Mouse (Mus musculus) myocyte (in vitro differentiated cells): ENCODE measurements around the gene Adap1. TPM values are rescaled to one million over a fixed set of nuclear protein-coding genes. Genes with fewer than 3 reads are reported as not detected.

Source experiments
- H3K27me3 ChIP-seq: one replicate; pipeline ENCODE4 v1.6.1; 2011; ENCODE audit not compliant: control insufficient read depth, insufficient read depth, insufficient read length
- H3K36me3 ChIP-seq: one replicate; pipeline ENCODE4 v1.6.1; 2011; ENCODE audit not compliant: control insufficient read depth, insufficient read depth
- H3K4me2 ChIP-seq: one replicate; pipeline ENCODE4 v1.6.1; 2011; ENCODE audit warnings: low read depth, control low read depth
- H3K4me3 ChIP-seq: one replicate; pipeline ENCODE4 v1.5.1; 2011; ENCODE audit warnings: mild to moderate bottlenecking, control low read depth, moderate library complexity
- H3K79me2 ChIP-seq: one replicate; pipeline ENCODE4 v1.6.1; 2011; ENCODE audit not compliant: control insufficient read depth, insufficient read depth
- H3ac ChIP-seq: one replicate; pipeline ENCODE4 v1.6.1; 2011; ENCODE audit not compliant: control insufficient read depth, insufficient read length
- CEBPB ChIP-seq: IDR thresholded peaks from 2 replicates; pipeline ENCODE4 v1.6.1; 2011; ENCODE audit warnings: mild to moderate bottlenecking, moderate library complexity; ENCODE audit not compliant: poor library complexity, insufficient read depth, severe bottlenecking
- E2F4 ChIP-seq: IDR thresholded peaks from one replicate; pipeline ENCODE4 v1.6.1; 2011; ENCODE audit warnings: mild to moderate bottlenecking, control low read depth, moderate library complexity; ENCODE audit not compliant: insufficient read depth
- MAX ChIP-seq: IDR thresholded peaks from one replicate; pipeline ENCODE4 v1.6.1; 2011; ENCODE audit warnings: low read depth, mild to moderate bottlenecking, control low read depth
- MYOD1 ChIP-seq, 3 experiments: IDR thresholded peaks; one replicate each; pipeline ENCODE4 v1.6.1; 2011; ENCODE audit warnings: control low read depth in 2 of 3, low read depth in 2 of 3, mild to moderate bottlenecking in 2 of 3, moderate library complexity in 1 of 3; ENCODE audit not compliant: insufficient read length in 2 of 3, control insufficient read depth in 1 of 3
- MYOG ChIP-seq, 3 experiments: IDR thresholded peaks; one replicate each; pipeline ENCODE4 v1.6.1; 2011; ENCODE audit warnings: control low read depth in 2 of 3, low read depth in 2 of 3, mild to moderate bottlenecking in 2 of 3; ENCODE audit not compliant: insufficient read length in 2 of 3, control insufficient read depth in 1 of 3, insufficient read depth in 1 of 3
- POLR2A ChIP-seq: IDR thresholded peaks from one replicate; pipeline ENCODE4 v1.6.1; 2011; ENCODE audit warnings: low read depth, mild to moderate bottlenecking, control low read depth, moderate library complexity; ENCODE audit not compliant: insufficient read length
- POLR2AphosphoS2 ChIP-seq: IDR thresholded peaks from one replicate; pipeline ENCODE4 v1.6.1; 2011; ENCODE audit warnings: low read depth, control low read depth; ENCODE audit not compliant: insufficient read length
- REST ChIP-seq: IDR thresholded peaks from one replicate; pipeline ENCODE4 v1.6.1; 2011; ENCODE audit warnings: mild to moderate bottlenecking, control low read depth, moderate library complexity; ENCODE audit not compliant: insufficient read depth, insufficient read length
- SRF ChIP-seq: IDR thresholded peaks from one replicate; pipeline ENCODE4 v1.6.1; 2011; ENCODE audit warnings: low read depth; ENCODE audit not compliant: control insufficient read depth, insufficient read length
- TCF12 ChIP-seq: IDR thresholded peaks from one replicate; pipeline ENCODE4 v1.6.1; 2011; ENCODE audit warnings: mild to moderate bottlenecking, control low read depth; ENCODE audit not compliant: poor library complexity, insufficient read depth, severe bottlenecking
- TCF3 ChIP-seq: IDR thresholded peaks from one replicate; pipeline ENCODE4 v1.6.1; 2011; ENCODE audit warnings: low read depth, control low read depth; ENCODE audit not compliant: insufficient read length
- USF1 ChIP-seq: IDR thresholded peaks from one replicate; pipeline ENCODE4 v1.6.1; 2011; ENCODE audit warnings: low read depth, mild to moderate bottlenecking, control low read depth, moderate library complexity
- polyA plus RNA-seq: library from polyadenylated mRNA; unstranded; fragments of >200 nt; fragmentation: generic; extraction: Trizol; gene quantifications from one replicate; pipeline ENCODE4 v1.2.1, GENCODE M21; 2012; ENCODE audit warnings: missing spikeins

The Adap1 gene
- polyA plus RNA-seq, 1 experiment, result 0.04 TPM

DNA sequence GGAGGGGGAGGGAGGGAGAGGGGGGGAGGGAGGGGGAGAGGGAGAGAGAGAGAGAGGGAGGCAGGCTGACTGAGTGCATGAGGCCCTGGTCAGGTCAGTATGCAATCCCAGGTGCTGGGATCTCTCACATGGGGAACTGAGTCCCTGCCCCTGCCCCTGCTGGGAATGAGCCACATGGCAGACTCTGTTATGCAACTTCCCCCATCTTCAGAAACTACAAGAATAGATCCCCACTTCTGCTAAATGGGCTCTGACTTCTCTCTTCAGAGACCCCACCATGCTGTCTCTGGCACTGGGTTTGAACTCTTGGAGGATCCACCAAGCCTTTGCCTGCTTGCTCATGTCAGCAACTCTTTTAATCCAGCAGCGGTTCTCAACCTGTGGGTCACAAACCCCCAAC lies 40.4 kb upstream of the Adap1 start:
- no peak for TF ChIP-seq POLR2A
- no peak for TF ChIP-seq SRF
- TF ChIP-seq REST, result no peak

GRCm38 (mm10) chr5:139364911-139365571 lies 39.6 kb upstream of the Adap1 start:
- TF ChIP-seq SRF, result no peak
- no peak for TF ChIP-seq USF1
- no peak for TF ChIP-seq CEBPB
- no peak for TF ChIP-seq MYOG (IDR thresholded peaks at IDR 0.05; ENCODE audit: control insufficient read depth in 1 of 3, insufficient read depth in 1 of 3, insufficient read length in 2 of 3, low read depth in 2 of 3)
- TF ChIP-seq TCF3, result no peak
- TF ChIP-seq REST, result no peak
- no peak for TF ChIP-seq TCF12
- TF ChIP-seq POLR2AphosphoS2, result no peak
- TF ChIP-seq MAX, result no peak
- no peak for TF ChIP-seq POLR2A
- TF ChIP-seq MYOD1 (IDR thresholded peaks at IDR 0.05; ENCODE audit: control insufficient read depth in 1 of 3, insufficient read length in 2 of 3, low read depth in 2 of 3), result no peak
- TF ChIP-seq E2F4, result no peak
- peak overlapping the region; percentile 19 for H3K4me2 ChIP-seq
- no peaks in the 10 kb centered on the region for H3K79me2 ChIP-seq
- no peaks in the 10 kb centered on the region for H3K36me3 ChIP-seq
- no peak overlapping the region for H3ac ChIP-seq
- no peak overlapping the region for H3K4me3 ChIP-seq
- H3K27me3 ChIP-seq, result no peaks in the 10 kb centered on the region

More for the DNA sequence above, 40.4 kb upstream of the Adap1 start:
- Histone ChIP-seq H3K79me2 (no peaks in the 10 kb centered on the region), H3K27me3 (no peaks in the 10 kb centered on the region), H3ac (no peak overlapping the region), H3K36me3 (no peaks in the 10 kb centered on the region), H3K4me2 (no peak overlapping the region), H3K4me3 (no peak overlapping the region)

GRCm38 (mm10) chr5:139364260-139364910 lies 39.0 kb upstream of the Adap1 start:
- Histone ChIP-seq H3K4me3 (no peak overlapping the region), H3K4me2 (peak overlapping the region; percentile 19)

DNA sequence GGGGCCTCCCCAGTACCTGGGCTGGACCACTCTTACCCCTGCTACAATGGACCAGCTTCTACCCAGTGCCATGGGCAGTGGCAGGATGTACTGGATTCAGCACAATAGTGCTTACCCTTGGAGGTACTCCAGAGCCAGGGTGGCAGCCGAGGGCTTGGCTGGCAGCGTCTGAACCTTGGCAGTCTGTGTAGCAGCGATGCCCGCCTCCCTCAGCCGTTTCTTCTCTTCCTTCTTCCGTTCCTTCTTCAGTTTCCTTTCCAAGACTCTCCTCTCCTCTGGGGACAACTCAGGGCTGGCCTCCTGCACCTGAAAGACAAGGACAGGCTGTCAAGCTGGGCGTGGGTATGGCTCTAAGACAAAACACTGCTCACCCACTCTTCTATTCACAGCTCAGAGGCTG lies 38.4 kb upstream of the Adap1 start:
- H3K79me2 ChIP-seq, result no peaks in the 10 kb centered on the region
- no peak overlapping the region for H3ac ChIP-seq
- H3K4me3 ChIP-seq, result no peak overlapping the region
- TF ChIP-seq MAX, result no peak
- TF ChIP-seq CEBPB, result no peak
- TF ChIP-seq POLR2A, result no peak
- TF ChIP-seq SRF, result no peak
- TF ChIP-seq TCF3, result no peak
- TF ChIP-seq E2F4, result no peak
- TF ChIP-seq REST, result no peak
- TF ChIP-seq POLR2AphosphoS2, result no peak
- TF ChIP-seq TCF12, result no peak
- no peak for TF ChIP-seq USF1
- TF ChIP-seq MYOD1 (IDR thresholded peaks at IDR 0.05; ENCODE audit: control insufficient read depth in 1 of 3, insufficient read length in 2 of 3, low read depth in 2 of 3), result no peak
- no peak for TF ChIP-seq MYOG (IDR thresholded peaks at IDR 0.05; ENCODE audit: control insufficient read depth in 1 of 3, insufficient read depth in 1 of 3, insufficient read length in 2 of 3, low read depth in 2 of 3)
- H3K36me3 ChIP-seq, result no peaks in the 10 kb centered on the region
- no peaks in the 10 kb centered on the region for H3K27me3 ChIP-seq
- no peak overlapping the region for H3K4me2 ChIP-seq

More at GRCm38 (mm10) chr5:139364260-139364910, 39.0 kb upstream of the Adap1 start:
- no peaks in the 10 kb centered on the region for H3K27me3 ChIP-seq
- H3ac ChIP-seq, result no peak overlapping the region
- TF ChIP-seq SRF (no peak), POLR2A (no peak), TCF12 (no peak), MYOG (IDR thresholded peaks at IDR 0.05; ENCODE audit: control insufficient read depth in 1 of 3, insufficient read depth in 1 of 3, insufficient read length in 2 of 3, low read depth in 2 of 3) (no peak), CEBPB (no peak), E2F4 (no peak), POLR2AphosphoS2 (no peak), USF1 (no peak), MYOD1 (IDR thresholded peaks at IDR 0.05; ENCODE audit: control insufficient read depth in 1 of 3, insufficient read length in 2 of 3, low read depth in 2 of 3) (no peak), MAX (no peak), REST (no peak), TCF3 (no peak)
- H3K36me3 ChIP-seq, result no peaks in the 10 kb centered on the region
- no peaks in the 10 kb centered on the region for H3K79me2 ChIP-seq
